Mouse (Mus musculus): Measurements from ENCODE around the gene Lrch3. TPM values are rescaled to one million over a fixed set of nuclear protein-coding genes. Genes with fewer than 3 reads are reported as not detected.
"Not testable (repeated sequence)": the region's sequence is repeated elsewhere in the genome, so short reads cannot be mapped to it uniquely, and the experiment has no call there.

Lrch3 gene
- total RNA-seq, 2 experiments from 2014 or later = 14.1 to 16.0 TPM

DNA sequence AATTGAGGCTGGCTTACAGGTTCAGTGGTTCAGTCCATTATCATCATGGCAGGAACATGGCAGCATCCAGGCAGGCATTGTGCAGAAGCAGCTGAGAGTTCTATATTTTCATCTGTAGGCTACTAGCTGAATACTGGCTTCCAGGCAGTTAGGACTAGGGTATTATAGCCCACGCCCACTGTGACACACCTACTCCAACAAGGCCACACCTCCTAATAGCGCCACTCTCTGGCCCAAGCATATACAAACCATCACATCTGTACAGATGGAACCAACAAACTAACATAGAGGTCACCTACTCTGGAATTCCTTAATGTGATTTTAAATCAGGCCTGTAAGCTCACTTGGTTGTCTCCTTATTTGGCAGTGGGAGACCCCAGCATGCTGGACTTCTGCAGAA lies 134.8 kb downstream of the Lrch3 start:
- no peak overlapping the region for H3K27ac ChIP-seq
- DNase-seq = no peak
- intact Hi-C loops (cut with DNase I) = no loop called here
- TF ChIP-seq CTCF (IDR thresholded peaks at IDR 0.05) = no peak
- no peak overlapping the region for H3K4me3 ChIP-seq

- no peak for DNase-seq
- H3K4me3 ChIP-seq = no peak overlapping the region
- no peak for TF ChIP-seq CTCF (IDR thresholded peaks at IDR 0.05)
- H3K27ac ChIP-seq = no peak overlapping the region
- intact Hi-C loops (cut with DNase I) = no loop called here
These were observed 135.9 kb downstream of the Lrch3 start for GRCm38 (mm10) chr16:33049809-33050208.

DNA sequence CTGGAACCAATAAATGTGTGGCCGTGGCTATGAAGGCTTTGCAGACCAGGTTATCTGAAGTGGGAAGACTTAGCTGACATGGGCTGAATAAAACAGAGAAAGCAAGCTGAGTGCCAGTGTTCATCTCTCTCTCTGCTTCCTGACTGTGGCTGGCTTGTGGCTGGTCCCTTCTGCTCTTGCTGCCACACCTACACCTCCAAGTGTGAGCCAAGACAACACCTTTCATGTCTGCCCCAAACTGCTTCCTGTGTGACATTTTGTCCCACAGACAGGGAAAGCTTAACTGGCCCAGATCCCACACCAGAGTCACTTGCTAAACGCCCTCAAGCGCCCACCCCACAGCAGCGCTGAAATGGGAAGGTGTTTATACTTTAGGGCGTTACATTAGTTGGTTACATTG lies 139.2 kb downstream of the Lrch3 start:
- Histone ChIP-seq H3K4me3 (no peak overlapping the region), H3K27ac (no peak overlapping the region)
- DNase-seq = no peak
- intact Hi-C loops (cut with DNase I) = no loop called here
- no peak for TF ChIP-seq CTCF (IDR thresholded peaks at IDR 0.05)

GRCm38 (mm10) chr16:33054927-33055326 lies 141.0 kb downstream of the Lrch3 start:
- H3K27ac ChIP-seq, DNase-seq, H3K4me3 ChIP-seq: not testable (repeated sequence)
- intact Hi-C loops (cut with DNase I) = loop anchor here (5.0 kb wide), 2 partner anchors 127 to 197 kb away; partner anchors contain the start of gene Snx4

GRCm38 (mm10) chr16:33055655-33056054 lies 141.8 kb downstream of the Lrch3 start:
- DNase-seq = no peak
- H3K4me3 ChIP-seq = peak overlapping the region; percentile 85
- intact Hi-C loops (cut with DNase I) = loop anchor here (5.0 kb wide), 2 partner anchors 127 to 197 kb away; partner anchors contain the start of gene Snx4
- H3K27ac ChIP-seq = no peak overlapping the region
- no peak for TF ChIP-seq CTCF (IDR thresholded peaks at IDR 0.05)

DNA sequence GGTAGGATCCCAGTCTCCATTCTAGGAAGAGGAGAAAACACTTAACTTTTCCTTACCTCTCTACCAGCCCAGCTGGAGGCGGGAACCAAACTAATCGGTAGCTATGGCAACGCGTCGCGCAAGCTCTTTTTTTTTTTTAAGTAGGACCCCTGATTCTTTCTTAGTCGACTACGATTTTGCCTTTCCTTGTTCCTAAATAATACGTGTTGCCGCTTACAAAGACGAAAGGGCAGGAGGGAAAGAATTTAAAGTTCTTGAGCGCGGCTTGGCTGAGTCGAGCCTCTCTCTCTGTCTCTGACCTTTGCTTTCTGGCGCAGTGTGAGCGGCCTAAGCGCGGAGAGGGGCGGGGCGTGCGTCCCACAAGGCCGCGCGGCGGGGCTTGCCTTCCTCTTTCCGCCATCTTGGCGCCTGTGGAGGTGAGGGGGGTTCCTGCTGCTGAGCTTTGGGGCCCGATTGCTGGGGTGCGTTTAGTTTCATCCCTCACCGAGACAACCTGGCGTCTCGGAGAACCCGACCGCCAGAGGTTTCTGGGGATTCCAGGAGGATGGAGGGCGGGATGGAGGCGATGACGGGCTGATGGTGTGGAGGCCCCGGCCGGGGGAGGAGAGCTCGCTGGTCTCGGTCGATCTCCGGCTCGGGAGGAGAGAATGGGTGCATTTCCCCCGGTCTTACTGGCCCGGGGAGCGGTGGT lies 142.3 kb downstream of the Lrch3 start, which contains the start of the genes Iqcg and Rpl35a:
Gene Iqcg, minus strand, starts transcription at position 124 of the 691 bp plus-strand sequence.
Gene Rpl35a, plus strand, starts transcription at position 359 of the 691 bp plus-strand sequence.
- H3K4me3 ChIP-seq = peak within 1 kb of the TSS; percentile 85
- intact Hi-C loops (cut with DNase I) = loop anchor here (5.0 kb wide), 2 partner anchors 126 to 196 kb away; partner anchors contain the start of gene Snx4
- H3K27ac ChIP-seq = peak within 1 kb of the TSS; percentile 97
- peak; percentile 93 for DNase-seq
- TF ChIP-seq CTCF (IDR thresholded peaks at IDR 0.05) = no peak

- peak; percentile 32 for DNase-seq
- peak overlapping the region; percentile 97 for H3K27ac ChIP-seq
- intact Hi-C loops (cut with DNase I) = loop anchor here (5.0 kb wide), 2 partner anchors 126 to 196 kb away; partner anchors contain the start of gene Snx4
- peak overlapping the region; percentile 85 for H3K4me3 ChIP-seq
- TF ChIP-seq CTCF (IDR thresholded peaks at IDR 0.05) = no peak
These were observed 142.9 kb downstream of the Lrch3 start for GRCm38 (mm10) chr16:33056786-33057185.

DNA sequence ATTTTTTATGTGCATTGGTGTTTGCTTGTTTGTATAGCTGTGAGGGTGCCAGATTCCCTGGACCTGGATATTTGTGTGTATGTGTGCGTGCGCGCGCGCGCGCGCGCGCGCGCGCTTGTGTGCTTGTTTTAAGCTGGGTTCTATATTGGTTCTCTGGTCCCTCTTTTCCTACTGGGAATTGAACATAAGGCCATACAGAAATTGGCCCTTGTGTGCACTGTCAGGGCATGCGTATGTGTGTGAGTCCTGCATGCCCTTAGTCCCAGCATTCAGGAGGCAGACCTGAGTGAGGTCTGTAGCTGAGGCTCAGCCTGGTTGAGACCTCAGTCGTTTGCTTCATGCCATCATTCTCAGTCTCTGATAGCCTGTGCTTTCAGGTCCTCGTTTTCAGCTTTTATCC lies 144.1 kb downstream of the Lrch3 start:
- no peak for DNase-seq
- intact Hi-C loops (cut with DNase I) = loop anchor here (5.0 kb wide), 2 partner anchors 124 to 194 kb away; partner anchors contain the start of gene Snx4
- Histone ChIP-seq H3K4me3 (peak overlapping the region; percentile 85), H3K27ac (0 out of 2 replicates have a peak overlapping the region, but pooled peaks have one; percentile 24)
- TF ChIP-seq CTCF (IDR thresholded peaks at IDR 0.05) = no peak

GRCm38 (mm10) chr16:33058656-33059055 lies 144.8 kb downstream of the Lrch3 start:
- not testable (repeated sequence) for DNase-seq, H3K27ac ChIP-seq
- peak overlapping the region; percentile 85; the same call in 1 of the 2 replicates for H3K4me3 ChIP-seq
- intact Hi-C loops (cut with DNase I) = loop anchor here (5.0 kb wide), 2 partner anchors 124 to 194 kb away; partner anchors contain the start of gene Snx4

- 0 out of 2 replicates have a peak overlapping the region, but pooled peaks have one; percentile 2 for H3K4me3 ChIP-seq
- intact Hi-C loops (cut with DNase I) = loop anchor here (5.0 kb wide), 2 partner anchors 123 to 193 kb away; partner anchors contain the start of gene Snx4
- TF ChIP-seq CTCF (IDR thresholded peaks at IDR 0.05) = no peak
- no peak overlapping the region for H3K27ac ChIP-seq
- no peak for DNase-seq
These were observed 145.6 kb downstream of the Lrch3 start for GRCm38 (mm10) chr16:33059471-33059870.

GRCm38 (mm10) chr16:33060926-33061325 lies 147.0 kb downstream of the Lrch3 start:
- no peak overlapping the region for H3K4me3 ChIP-seq
- no peak for DNase-seq
- intact Hi-C loops (cut with DNase I) = no loop called here
- TF ChIP-seq CTCF (IDR thresholded peaks at IDR 0.05) = no peak
- H3K27ac ChIP-seq = no peak overlapping the region

- Histone ChIP-seq H3K4me3 (peak overlapping the region; percentile 96), H3K27ac (peak overlapping the region; percentile 80)
- DNase-seq = no peak
- TF ChIP-seq CTCF (IDR thresholded peaks at IDR 0.05) = no peak
- intact Hi-C loops (cut with DNase I) = no loop called here
These were observed 147.5 kb downstream of the Lrch3 start for GRCm38 (mm10) chr16:33061400-33061799.

DNA sequence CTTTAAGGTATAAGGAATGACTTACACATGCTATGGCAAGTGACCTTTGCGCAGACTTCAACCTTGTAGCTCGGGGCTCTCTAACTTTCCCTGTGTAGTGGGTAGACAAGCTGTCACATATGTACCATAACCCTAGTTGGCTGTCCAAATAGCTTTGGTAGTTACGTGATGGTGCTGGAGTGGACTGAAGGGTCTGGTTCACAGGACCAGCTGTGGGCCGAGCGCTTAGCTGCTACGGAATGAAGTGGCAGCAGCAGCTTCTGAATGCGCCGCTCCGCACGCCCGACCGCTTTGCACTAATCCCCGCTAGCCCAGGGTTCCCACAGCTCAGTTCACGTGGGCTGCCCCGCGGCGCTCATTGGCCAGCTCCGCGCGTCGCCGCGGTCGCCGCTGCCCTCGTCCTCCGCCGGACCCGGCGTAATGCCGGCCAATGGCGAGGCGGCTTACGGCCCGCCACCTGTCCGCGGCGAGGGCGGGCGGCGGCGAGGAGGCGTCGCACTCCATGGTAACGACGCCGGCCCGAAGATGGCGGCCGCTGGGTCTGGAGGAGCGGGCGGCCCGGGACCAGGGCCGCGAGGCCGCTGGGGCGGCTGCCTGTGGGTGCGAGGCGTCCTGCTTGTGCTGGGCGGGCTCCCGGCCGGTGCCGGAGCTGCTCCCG lies 148.3 kb downstream of the Lrch3 start, which contains the start of gene Lmln:
Gene Lmln, plus strand, starts transcription at position 498 of the 658 bp plus-strand sequence.
- Histone ChIP-seq H3K4me3 (peak within 1 kb of the TSS; percentile 96), H3K27ac (peak within 1 kb of the TSS; percentile 80)
- DNase-seq = peak; percentile 96
- no peak for TF ChIP-seq CTCF (IDR thresholded peaks at IDR 0.05)
- intact Hi-C loops (cut with DNase I) = loop anchor here (2.0 kb wide), 1 partner anchor 815 kb away; the partner anchor contains the start of genes Fbxo45 and Wdr53
